Mouse (Mus musculus): ENCODE data around the gene Nsg2. TPM values are rescaled to one million over a fixed set of nuclear protein-coding genes. Genes with fewer than 3 reads are reported as not detected.

The Nsg2 gene
- polyA plus RNA-seq, 1 experiment from 2014 or later, result 39.8 TPM

- Histone ChIP-seq H3K27me3 (ENCODE audit: control insufficient read depth, insufficient read depth, low read length) (no peaks in the 10 kb centered on the region), H3K4me3 (ENCODE audit: low read depth, low read length) (no peak overlapping the region), H3K36me3 (ENCODE audit: control insufficient read depth, insufficient read depth, low read length) (no peaks in the 10 kb centered on the region), H3K9ac (ENCODE audit: low read length) (no peak overlapping the region), H3K4me1 (ENCODE audit: control insufficient read depth, insufficient read depth, low read length) (peaks cover 11% of the 10 kb centered on the region), H3K9me3 (ENCODE audit: control insufficient read depth, low read length) (no peaks in the 10 kb centered on the region), H3K4me2 (no peak overlapping the region), H3K27ac (ENCODE audit: low read depth, low read length) (no peak overlapping the region)
- DNase-seq (ENCODE audit: low spot score, missing footprints), result no peak
- no peak for ATAC-seq (ENCODE audit: low FRiP score)
- WGBS, result 62% methylated on average over 5 of the region's 5 CpGs
Observed at GRCm38 (mm10) chr11:32026634-32027033, 26.4 kb downstream of the Nsg2 start.

GRCm38 (mm10) chr11:32027474-32028342, 27.4 kb downstream of the Nsg2 start:
- ATAC-seq (ENCODE audit: low FRiP score) (peak; percentile 81), DNase-seq (ENCODE audit: low spot score, missing footprints) (no peak)
- no peaks in the 10 kb centered on the region for H3K36me3 ChIP-seq (ENCODE audit: control insufficient read depth, insufficient read depth, low read length)
- WGBS, result 66% methylated on average over 7 of the region's 7 CpGs
- H3K27me3 ChIP-seq (ENCODE audit: control insufficient read depth, insufficient read depth, low read length), result no peaks in the 10 kb centered on the region
- H3K4me2 ChIP-seq, result no peak overlapping the region
- no peak overlapping the region for H3K27ac ChIP-seq (ENCODE audit: low read depth, low read length)
- H3K4me1 ChIP-seq (ENCODE audit: control insufficient read depth, insufficient read depth, low read length), result peaks cover 11% of the 10 kb centered on the region
- no peak overlapping the region for H3K9ac ChIP-seq (ENCODE audit: low read length)
- no peaks in the 10 kb centered on the region for H3K9me3 ChIP-seq (ENCODE audit: control insufficient read depth, low read length)
- no peak overlapping the region for H3K4me3 ChIP-seq (ENCODE audit: low read depth, low read length)

GRCm38 (mm10) chr11:32028605-32029004, 28.3 kb downstream of the Nsg2 start:
- Histone ChIP-seq H3K27ac (ENCODE audit: low read depth, low read length) (no peak overlapping the region), H3K27me3 (ENCODE audit: control insufficient read depth, insufficient read depth, low read length) (no peaks in the 10 kb centered on the region), H3K9ac (ENCODE audit: low read length) (no peak overlapping the region), H3K4me2 (no peak overlapping the region), H3K36me3 (ENCODE audit: control insufficient read depth, insufficient read depth, low read length) (no peaks in the 10 kb centered on the region), H3K4me1 (ENCODE audit: control insufficient read depth, insufficient read depth, low read length) (peaks cover 11% of the 10 kb centered on the region), H3K4me3 (ENCODE audit: low read depth, low read length) (no peak overlapping the region), H3K9me3 (ENCODE audit: control insufficient read depth, low read length) (no peaks in the 10 kb centered on the region)
- 87% methylated on average over 3 of the region's 3 CpGs for WGBS
- DNase-seq (ENCODE audit: low spot score, missing footprints), result no peak
- no peak for ATAC-seq (ENCODE audit: low FRiP score)

- no peaks in the 10 kb centered on the region for H3K36me3 ChIP-seq (ENCODE audit: control insufficient read depth, insufficient read depth, low read length)
- H3K9me3 ChIP-seq (ENCODE audit: control insufficient read depth, low read length), result no peaks in the 10 kb centered on the region
- no peak overlapping the region for H3K4me2 ChIP-seq
- no peak overlapping the region for H3K9ac ChIP-seq (ENCODE audit: low read length)
- 85% methylated on average over 5 of the region's 5 CpGs for WGBS
- DNase-seq (ENCODE audit: low spot score, missing footprints) (no peak), ATAC-seq (ENCODE audit: low FRiP score) (no peak)
- peaks cover 11% of the 10 kb centered on the region for H3K4me1 ChIP-seq (ENCODE audit: control insufficient read depth, insufficient read depth, low read length)
- H3K27ac ChIP-seq (ENCODE audit: low read depth, low read length), result no peak overlapping the region
- H3K4me3 ChIP-seq (ENCODE audit: low read depth, low read length), result no peak overlapping the region
- no peaks in the 10 kb centered on the region for H3K27me3 ChIP-seq (ENCODE audit: control insufficient read depth, insufficient read depth, low read length)
Observed at GRCm38 (mm10) chr11:32029356-32029755, 29.1 kb downstream of the Nsg2 start.

GRCm38 (mm10) chr11:32031396-32031795, 31.1 kb downstream of the Nsg2 start:
- WGBS, result 86% methylated on average over 4 of the region's 4 CpGs
- Histone ChIP-seq H3K4me1 (ENCODE audit: control insufficient read depth, insufficient read depth, low read length) (peaks cover 11% of the 10 kb centered on the region), H3K4me2 (no peak overlapping the region), H3K9ac (ENCODE audit: low read length) (no peak overlapping the region), H3K4me3 (ENCODE audit: low read depth, low read length) (no peak overlapping the region), H3K27me3 (ENCODE audit: control insufficient read depth, insufficient read depth, low read length) (no peaks in the 10 kb centered on the region), H3K27ac (ENCODE audit: low read depth, low read length) (no peak overlapping the region), H3K9me3 (ENCODE audit: control insufficient read depth, low read length) (no peaks in the 10 kb centered on the region), H3K36me3 (ENCODE audit: control insufficient read depth, insufficient read depth, low read length) (no peaks in the 10 kb centered on the region)
- no peak for DNase-seq (ENCODE audit: low spot score, missing footprints)
- ATAC-seq (ENCODE audit: low FRiP score), result no peak

GRCm38 (mm10) chr11:32032053-32032452, 31.8 kb downstream of the Nsg2 start:
- no peak for DNase-seq (ENCODE audit: low spot score, missing footprints)

GRCm38 (mm10) chr11:32035831-32036230, 35.6 kb downstream of the Nsg2 start:
- H3K36me3 ChIP-seq (ENCODE audit: control insufficient read depth, insufficient read depth, low read length), result no peaks in the 10 kb centered on the region
- no peak overlapping the region for H3K4me2 ChIP-seq
- ATAC-seq (ENCODE audit: low FRiP score) (no peak), DNase-seq (ENCODE audit: low spot score, missing footprints) (no peak)
- H3K9ac ChIP-seq (ENCODE audit: low read length), result no peak overlapping the region
- no peaks in the 10 kb centered on the region for H3K4me1 ChIP-seq (ENCODE audit: control insufficient read depth, insufficient read depth, low read length)
- 85% methylated on average over 5 of the region's 5 CpGs for WGBS
- H3K27ac ChIP-seq (ENCODE audit: low read depth, low read length), result no peak overlapping the region
- H3K9me3 ChIP-seq (ENCODE audit: control insufficient read depth, low read length), result no peaks in the 10 kb centered on the region
- H3K4me3 ChIP-seq (ENCODE audit: low read depth, low read length), result no peak overlapping the region
- H3K27me3 ChIP-seq (ENCODE audit: control insufficient read depth, insufficient read depth, low read length), result no peaks in the 10 kb centered on the region

More at GRCm38 (mm10) chr11:32032053-32032452, 31.8 kb downstream of the Nsg2 start:
- WGBS, result 81% methylated on average over 9 of the region's 9 CpGs
- H3K4me3 ChIP-seq (ENCODE audit: low read depth, low read length), result no peak overlapping the region
- H3K27ac ChIP-seq (ENCODE audit: low read depth, low read length), result no peak overlapping the region
- no peaks in the 10 kb centered on the region for H3K9me3 ChIP-seq (ENCODE audit: control insufficient read depth, low read length)
- H3K4me1 ChIP-seq (ENCODE audit: control insufficient read depth, insufficient read depth, low read length), result peaks cover 10% of the 10 kb centered on the region
- H3K27me3 ChIP-seq (ENCODE audit: control insufficient read depth, insufficient read depth, low read length), result no peaks in the 10 kb centered on the region
- no peaks in the 10 kb centered on the region for H3K36me3 ChIP-seq (ENCODE audit: control insufficient read depth, insufficient read depth, low read length)
- no peak overlapping the region for H3K4me2 ChIP-seq
- no peak for ATAC-seq (ENCODE audit: low FRiP score)
- no peak overlapping the region for H3K9ac ChIP-seq (ENCODE audit: low read length)

- DNase-seq (ENCODE audit: low spot score, missing footprints) (no peak), ATAC-seq (ENCODE audit: low FRiP score) (no peak)
- Histone ChIP-seq H3K4me2 (no peak overlapping the region), H3K4me3 (ENCODE audit: low read depth, low read length) (no peak overlapping the region), H3K9me3 (ENCODE audit: control insufficient read depth, low read length) (no peaks in the 10 kb centered on the region), H3K4me1 (ENCODE audit: control insufficient read depth, insufficient read depth, low read length) (no peaks in the 10 kb centered on the region), H3K36me3 (ENCODE audit: control insufficient read depth, insufficient read depth, low read length) (no peaks in the 10 kb centered on the region), H3K9ac (ENCODE audit: low read length) (no peak overlapping the region), H3K27ac (ENCODE audit: low read depth, low read length) (no peak overlapping the region), H3K27me3 (ENCODE audit: control insufficient read depth, insufficient read depth, low read length) (no peaks in the 10 kb centered on the region)
- 84% methylated on average over 4 of the region's 4 CpGs for WGBS
Observed at GRCm38 (mm10) chr11:32039656-32040055, 39.4 kb downstream of the Nsg2 start.

GRCm38 (mm10) chr11:32057389-32057788, 57.1 kb downstream of the Nsg2 start:
- Histone ChIP-seq H3K4me2 (no peak overlapping the region), H3K27ac (ENCODE audit: low read depth, low read length) (no peak overlapping the region), H3K4me3 (ENCODE audit: low read depth, low read length) (no peak overlapping the region), H3K9me3 (ENCODE audit: control insufficient read depth, low read length) (no peaks in the 10 kb centered on the region), H3K27me3 (ENCODE audit: control insufficient read depth, insufficient read depth, low read length) (no peaks in the 10 kb centered on the region), H3K9ac (ENCODE audit: low read length) (no peak overlapping the region), H3K4me1 (ENCODE audit: control insufficient read depth, insufficient read depth, low read length) (peaks cover 5% of the 10 kb centered on the region; the same call in 1 of the 2 replicates), H3K36me3 (ENCODE audit: control insufficient read depth, insufficient read depth, low read length) (no peaks in the 10 kb centered on the region)
- ATAC-seq (ENCODE audit: low FRiP score), result peak; percentile 72
- DNase-seq (ENCODE audit: low spot score, missing footprints), result no peak
- 77% methylated on average over 11 of the region's 11 CpGs for WGBS

Measured in midbrain, embryonic 11.5 days (tissue).